Mouse (Mus musculus) urinary bladder, postnatal 14 days (tissue): ENCODE measurements around the gene Trmt1.

ENCODE experiments used
- DNase-seq: peaks from one replicate; pipeline ENCODE4 v3.0.0; 2021; ENCODE audit warnings: low spot score

Trmt1 gene

DNA sequence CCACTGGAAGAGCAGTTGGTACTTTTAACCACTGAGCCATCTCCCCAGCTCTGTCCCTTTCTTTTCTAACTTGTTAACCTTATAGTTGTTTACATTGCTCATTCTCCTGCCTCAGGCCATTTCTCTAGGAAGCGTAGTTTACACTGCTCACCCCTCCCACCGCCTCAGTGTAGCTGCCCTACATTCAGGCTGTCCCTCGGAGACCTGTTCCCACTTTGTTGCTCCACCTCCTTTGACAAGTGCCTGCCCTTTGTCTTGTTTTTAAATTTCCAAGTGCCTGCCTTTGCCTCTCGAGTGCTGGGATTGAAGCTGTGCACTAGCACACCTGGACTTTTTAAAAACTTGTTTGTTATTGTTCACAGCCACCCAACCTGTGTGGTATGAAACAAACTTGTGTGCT lies 7.2 kb downstream of the Trmt1 start:
- no peak for DNase-seq

GRCm38 (mm10) chr8:84695140-84695539 lies 9.0 kb downstream of the Trmt1 start:
- no peak for DNase-seq

- DNase-seq = peak; percentile 48
These were observed 11.3 kb downstream of the Trmt1 start for GRCm38 (mm10) chr8:84697166-84698130.

DNA sequence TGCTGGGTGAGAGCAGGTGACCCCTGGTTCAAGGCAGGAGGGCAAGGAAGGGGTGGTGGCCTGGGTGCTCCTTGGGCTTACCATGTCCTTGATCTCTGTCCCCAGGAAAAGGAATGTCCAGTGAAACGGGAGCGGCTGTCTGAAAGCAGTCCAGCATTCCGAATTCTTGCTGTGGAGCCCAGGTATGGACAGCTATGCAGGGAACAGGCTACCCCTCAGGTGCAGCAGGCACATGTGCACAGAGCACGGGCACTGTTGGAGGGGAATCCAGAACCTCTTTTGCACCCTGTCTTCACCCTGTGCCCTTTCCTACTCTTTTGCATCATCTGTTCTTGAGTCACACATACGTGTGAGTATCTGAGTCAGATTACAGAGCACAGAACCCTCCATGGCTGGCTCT lies 12.2 kb downstream of the Trmt1 start:
- no peak for DNase-seq

GRCm38 (mm10) chr8:84698929-84699401 lies 12.9 kb downstream of the Trmt1 start:
- DNase-seq = peak; percentile 68

DNA sequence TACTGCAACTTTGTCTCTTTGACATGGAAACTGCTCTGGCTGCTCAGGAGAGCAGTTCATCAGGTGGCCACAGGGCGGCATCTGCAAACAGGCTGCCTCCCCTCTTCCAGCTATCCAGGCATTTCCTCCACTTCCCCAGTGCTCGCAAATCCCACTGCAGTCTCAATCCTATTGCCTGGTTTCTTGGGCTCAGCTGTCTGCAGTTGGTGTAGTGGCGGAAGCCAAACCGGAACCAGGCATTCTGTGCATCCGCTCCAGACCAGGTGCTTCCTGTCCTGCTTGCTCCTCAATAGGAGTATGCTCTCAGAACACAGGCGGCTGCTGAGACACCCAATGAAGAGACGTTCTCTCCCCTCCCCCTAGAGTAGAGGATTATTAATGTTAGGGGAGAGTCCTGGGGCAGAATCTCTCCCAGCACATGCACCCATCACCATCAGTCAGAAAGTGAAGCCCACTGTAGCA lies 13.8 kb downstream of the Trmt1 start:
- peak; percentile 53 for DNase-seq

GRCm38 (mm10) chr8:84700526-84700925 lies 14.4 kb downstream of the Trmt1 start:
- no peak for DNase-seq

- no peak for DNase-seq
These were observed 15.1 kb downstream of the Trmt1 start, which contains the start of gene Lyl1 for GRCm38 (mm10) chr8:84700941-84701911. Gene Lyl1, plus strand, starts transcription at chr8:84701457.

DNA sequence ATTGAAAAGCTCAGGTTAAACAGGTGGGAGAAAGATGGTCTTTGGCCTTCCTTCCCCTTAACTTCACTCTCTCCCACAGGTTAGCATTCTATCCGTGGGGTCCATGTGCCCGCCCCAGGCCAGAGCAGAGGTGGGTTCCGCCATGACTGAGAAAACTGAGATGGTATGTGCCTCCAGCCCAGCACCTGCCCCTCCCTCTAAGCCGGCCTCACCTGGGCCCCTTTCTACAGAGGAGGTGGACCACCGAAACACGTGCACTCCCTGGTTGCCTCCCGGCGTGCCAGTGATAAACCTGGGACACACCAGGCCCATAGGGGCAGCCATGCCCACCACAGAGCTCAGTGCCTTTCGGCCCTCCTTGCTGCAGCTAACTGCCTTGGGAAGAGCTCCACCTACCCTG lies 16.5 kb downstream of the Trmt1 start:
- no peak for DNase-seq

- no peak for DNase-seq
These were observed 16.9 kb downstream of the Trmt1 start for GRCm38 (mm10) chr8:84702963-84703465.

DNA sequence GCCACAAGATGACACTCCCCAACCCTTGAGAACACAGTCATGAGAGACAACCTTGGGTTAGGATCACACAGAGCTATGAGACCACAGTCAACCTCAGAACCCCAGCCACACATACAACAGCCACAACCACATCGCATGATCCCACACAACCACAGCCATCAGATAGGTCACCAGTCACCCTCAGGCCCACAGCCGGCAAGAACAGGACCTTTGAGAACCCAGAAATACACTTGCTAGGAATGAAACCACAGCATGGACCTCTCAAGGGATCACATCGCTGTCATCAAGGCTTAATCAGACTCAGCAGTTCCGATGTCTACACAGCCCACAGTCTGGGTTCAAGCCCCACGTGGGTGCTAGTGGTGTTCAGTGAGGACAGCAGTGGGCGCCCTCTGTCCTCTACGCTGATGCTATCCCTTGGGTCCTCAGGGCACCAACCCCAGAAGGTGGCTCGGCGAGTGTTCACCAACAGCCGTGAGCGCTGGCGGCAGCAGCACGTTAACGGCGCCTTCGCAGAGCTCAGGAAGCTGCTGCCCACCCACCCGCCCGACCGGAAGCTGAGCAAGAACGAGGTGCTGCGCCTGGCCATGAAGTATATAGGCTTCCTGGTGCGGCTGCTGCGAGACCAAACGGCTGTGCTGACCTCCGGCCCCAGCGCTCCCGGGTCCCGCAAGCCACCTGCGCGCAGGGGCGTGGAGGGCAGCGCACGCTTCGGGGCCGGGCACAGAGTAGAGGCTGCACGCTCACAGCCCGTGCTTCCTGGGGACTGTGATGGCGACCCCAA lies 17.6 kb downstream of the Trmt1 start:
- no peak for DNase-seq

DNA sequence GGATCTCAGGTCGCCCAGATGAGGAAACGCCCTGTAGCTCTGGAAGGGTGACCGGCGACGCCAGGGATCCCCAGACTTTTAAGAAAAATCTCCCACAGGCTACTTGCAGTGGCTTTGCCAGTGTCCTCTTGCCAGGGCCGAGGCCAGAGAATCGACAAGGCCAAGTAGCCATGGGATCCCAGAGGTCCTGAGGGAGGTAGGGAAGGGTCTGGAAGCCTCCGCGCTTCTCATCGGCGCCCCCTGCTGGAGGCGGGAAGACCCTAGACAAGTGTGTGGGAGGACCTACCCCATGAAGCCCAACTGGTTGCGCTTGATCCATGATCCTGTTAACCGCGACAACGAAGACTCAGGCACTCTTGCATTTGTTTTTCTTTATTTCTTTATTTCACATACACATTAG lies 18.2 kb downstream of the Trmt1 start:
- peak; percentile 77 for DNase-seq

DNA sequence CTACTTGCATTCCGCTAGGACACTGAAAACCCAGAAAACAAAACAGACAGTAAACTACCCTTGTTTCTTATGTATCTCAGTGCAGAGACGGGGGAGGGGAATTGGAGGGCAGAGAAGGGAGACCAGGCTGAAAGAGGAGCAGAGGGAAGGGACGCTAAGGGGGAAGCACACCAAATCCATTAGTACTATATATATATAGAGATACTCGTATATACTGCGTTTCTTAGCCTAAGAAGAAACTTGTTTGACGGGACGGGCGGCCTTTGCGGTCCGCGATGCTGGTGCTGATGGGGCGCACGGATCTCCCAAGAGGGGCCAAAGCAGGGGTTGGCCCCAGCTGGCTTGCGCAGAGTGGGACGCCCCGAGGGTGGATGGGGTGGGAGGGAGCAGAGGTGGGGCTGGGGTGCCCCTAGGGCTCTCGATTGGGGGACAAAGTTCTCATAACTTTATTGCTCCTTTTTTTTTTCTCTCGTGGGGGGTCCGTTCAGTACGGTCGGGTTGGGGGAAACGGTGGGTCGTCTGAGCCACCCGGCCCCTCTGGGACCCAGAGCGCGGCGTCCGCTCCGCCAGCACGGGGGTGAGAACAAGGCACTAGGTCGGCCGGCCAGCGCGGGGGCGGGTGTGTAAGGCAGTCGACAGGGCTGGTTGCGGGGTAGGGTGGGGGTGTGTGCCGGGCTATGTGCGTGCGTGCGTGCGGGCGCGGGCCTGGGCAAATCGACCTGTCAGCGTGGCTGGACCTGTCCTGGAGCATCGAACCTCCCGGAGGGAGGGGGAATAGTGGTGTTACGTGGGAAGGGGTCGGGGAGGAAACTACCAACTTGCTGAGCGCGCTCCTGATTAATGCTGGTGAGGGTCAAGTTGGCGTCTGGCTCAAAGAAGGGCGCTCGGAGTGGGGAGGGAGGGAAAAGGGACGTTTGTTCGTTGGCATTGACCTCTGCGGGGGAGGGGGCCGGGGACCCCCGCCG lies 19.0 kb downstream of the Trmt1 start:
- DNase-seq = peak; percentile 37

- no peak for DNase-seq
These were observed 19.9 kb downstream of the Trmt1 start for GRCm38 (mm10) chr8:84705960-84706359.

DNA sequence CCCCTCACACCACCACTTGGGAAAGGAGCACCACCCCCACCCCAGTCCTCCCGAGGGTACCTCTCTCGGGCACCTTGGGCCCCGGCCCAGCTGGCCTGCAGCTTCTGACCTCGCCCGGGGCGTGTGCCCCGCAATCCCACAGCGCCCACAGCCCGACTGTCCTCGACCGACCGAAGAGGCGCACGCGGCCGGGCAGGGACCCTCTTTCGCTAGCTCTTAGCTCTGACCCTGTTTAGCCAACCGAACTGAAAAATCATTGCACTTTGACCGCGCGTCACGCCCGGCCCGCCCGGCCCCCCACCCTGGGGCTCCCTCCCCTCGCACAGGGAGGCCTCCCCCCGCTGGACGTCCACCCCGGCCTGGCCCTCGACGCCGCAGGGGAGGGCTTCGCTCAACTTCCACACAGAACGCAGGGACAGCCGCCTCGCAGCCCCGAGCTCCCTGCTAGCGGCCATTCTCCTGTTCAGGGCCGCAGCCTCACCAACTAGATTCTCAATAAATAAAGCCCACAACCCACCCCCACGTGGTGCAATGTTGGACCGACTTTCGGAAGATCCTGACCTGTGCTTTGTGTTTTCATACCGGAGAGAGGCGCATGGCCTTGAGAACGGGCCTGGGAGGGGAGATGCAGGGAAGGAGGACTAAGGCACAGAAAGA lies 20.6 kb downstream of the Trmt1 start:
- no peak for DNase-seq

DNA sequence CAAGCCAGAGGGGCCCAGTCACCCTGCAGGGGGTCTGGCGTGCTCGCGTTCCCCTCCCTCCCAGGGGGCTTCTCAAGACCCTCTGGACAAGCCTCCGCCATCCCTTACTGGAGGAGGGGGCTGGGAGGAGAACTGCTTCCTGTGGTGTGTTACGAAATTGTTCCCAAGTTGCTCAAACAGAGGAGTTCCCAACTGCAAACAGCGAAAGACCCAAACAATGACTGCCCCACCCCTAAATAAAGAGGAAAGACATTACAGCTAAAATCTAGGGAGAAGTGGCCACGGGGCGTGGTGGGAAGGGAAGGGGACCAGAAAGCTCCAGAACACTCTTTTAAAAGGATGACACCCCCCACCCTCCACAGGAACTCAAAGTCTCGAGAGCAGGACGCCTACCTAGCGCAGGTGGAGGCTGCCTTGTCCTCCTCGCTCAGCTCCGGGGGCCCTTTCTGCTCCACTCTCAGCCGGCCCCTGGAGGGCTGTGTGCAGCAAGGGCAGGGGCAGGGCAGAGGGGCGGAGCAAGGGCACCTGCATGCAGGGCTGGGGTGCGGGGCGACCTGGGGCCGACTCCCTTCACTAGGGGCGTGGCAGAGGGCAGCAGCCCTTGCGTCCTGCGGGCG lies 21.3 kb downstream of the Trmt1 start:
- DNase-seq = peak; percentile 51

GRCm38 (mm10) chr8:84708071-84708541 lies 22.0 kb downstream of the Trmt1 start:
- peak; percentile 53 for DNase-seq

GRCm38 (mm10) chr8:84708774-84709475 lies 22.8 kb downstream of the Trmt1 start:
- peak; percentile 84 for DNase-seq
